Mouse (Mus musculus) NIH3T3 (cell line): ENCODE data around the gene Olfr689.
A peak's percentile ranks its signal among the peaks of the same experiment; 100 is the strongest.
"Not testable (repeated sequence)": the region's sequence is repeated elsewhere in the genome, so short reads cannot be mapped to it uniquely, and the experiment has no call there.

Experiments
- DNase-seq: peaks from one replicate; pipeline ENCODE4 v3.0.0-alpha.2; 2012; ENCODE audit warnings: low read depth

Gene Olfr689

DNA sequence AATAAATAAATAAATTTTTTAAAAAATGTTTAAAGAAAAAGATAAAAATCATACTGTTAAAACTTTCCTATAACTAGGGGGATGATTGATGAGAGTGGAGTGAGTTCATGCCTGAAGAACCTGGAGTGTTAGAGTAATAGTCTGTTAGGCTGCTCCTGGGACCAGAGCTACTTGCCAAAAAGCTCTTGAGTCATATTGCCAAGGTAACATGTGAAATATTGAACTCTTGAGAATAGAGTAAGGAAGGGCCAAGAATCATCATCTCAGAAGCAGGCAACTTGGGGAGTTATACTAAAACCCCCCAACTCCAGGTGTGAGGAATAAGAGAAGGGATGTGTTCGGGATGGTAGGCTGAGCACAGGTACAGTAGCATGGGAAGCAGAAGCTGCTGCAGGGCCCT lies at the start of gene Olfr689:
Olfr689 (plus strand) TSS at position 301 of the 400 bp plus-strand sequence.
- DNase-seq = no peak

DNA sequence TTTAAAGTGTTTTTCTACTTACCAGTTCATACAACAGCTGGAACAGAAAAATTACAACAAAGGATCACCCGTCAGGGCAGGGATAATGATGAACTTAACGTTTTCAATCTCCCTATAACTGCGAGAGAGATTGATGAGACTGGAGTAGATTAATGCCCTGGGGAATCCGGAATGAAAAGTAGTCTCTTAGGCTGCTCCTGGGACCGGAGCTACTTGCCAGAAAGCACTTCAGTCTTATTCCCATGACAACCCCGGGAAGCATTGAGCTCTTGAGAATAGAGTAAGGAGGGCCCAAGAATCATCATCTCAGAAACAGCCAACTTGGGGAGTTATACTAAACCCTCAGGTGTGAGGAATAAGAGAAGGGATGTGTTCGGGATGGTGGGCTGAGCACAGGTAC lies 38.5 kb upstream of the Olfr689 start:
- DNase-seq = no peak

DNA sequence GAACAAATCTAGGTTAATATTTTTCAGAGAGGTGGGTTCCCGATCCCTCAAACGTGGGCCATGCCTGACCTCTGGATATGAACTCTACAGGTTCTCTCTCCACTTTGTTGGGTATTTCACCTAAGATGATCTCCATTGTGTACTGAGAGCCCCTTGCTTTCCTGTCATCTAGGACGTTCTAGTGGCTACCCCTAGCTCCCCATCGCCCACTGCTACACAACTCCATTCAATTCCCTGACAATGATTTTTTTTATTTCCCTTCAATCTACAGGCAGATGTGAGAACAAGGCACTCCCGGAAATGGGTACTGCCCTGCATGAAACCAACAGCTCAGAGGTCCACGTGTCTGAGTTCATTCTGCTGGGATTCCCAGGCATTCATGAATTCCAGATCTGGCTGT lies 23.2 kb upstream of the Olfr689 start, which contains the start of gene Olfr688:
Olfr688 (plus strand) TSS at position 301 of the 400 bp plus-strand sequence.
- DNase-seq = no peak

DNA sequence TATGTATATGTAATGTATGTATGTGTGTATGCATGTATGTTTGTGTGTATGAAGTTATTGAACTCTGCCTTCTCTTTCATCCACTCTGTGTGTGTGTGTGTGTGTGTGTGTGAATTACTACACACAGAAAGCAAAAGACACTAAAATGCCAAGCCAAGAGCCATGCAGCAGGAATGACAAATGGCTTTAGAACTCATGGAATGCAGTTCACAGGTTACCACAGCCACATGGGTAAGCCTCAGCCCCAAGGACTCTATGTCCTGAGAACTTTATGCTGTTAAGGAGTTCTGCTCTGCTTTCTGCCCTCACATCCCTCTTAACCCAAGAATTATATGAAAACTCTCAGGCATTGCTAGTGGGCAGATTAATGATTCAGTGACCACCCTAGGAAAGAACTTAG lies 20.9 kb upstream of the Olfr689 start:
- no peak for DNase-seq

DNA sequence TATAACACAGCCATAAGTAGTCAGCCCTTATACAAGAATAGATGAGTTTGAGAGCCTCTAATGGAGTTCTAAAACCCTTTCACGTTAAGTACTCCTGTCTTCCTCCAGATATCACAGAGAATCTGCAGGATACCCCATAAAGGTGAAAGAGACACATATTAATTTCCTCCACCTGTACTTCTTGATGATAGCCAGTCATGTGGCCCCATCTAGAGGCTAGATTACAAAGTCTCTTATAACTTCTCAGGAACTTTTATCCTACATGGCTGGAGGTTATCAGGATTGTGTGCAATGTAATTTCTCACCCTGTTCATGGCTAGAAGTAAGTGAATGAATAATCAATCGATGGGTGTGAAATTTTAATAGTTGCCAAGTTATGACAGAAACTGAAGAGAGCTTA lies 14.3 kb downstream of the Olfr689 start:
- DNase-seq = no peak

DNA sequence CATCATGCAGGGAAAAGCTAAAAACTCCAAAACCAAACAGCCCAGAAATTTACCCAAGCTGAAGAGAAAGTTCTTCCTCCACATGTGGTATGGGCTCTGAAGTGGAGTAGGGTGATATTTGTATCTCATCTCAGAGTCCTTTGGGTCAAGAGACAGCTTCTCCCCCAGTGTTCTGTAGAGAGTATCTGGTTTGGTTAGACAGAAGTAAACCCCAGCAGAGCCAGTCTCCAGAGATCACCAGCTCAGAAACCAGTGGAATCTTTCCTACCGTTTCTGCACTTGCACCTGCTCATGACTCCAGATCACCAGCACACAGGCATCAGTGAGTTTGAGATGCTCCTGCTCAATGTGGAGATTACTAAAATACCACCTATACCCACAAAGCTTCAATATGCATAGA lies 23.0 kb downstream of the Olfr689 start, which contains the start of gene Olfr690:
Olfr690 (minus strand) TSS at position 101 of the 400 bp plus-strand sequence.
- DNase-seq = no peak

DNA sequence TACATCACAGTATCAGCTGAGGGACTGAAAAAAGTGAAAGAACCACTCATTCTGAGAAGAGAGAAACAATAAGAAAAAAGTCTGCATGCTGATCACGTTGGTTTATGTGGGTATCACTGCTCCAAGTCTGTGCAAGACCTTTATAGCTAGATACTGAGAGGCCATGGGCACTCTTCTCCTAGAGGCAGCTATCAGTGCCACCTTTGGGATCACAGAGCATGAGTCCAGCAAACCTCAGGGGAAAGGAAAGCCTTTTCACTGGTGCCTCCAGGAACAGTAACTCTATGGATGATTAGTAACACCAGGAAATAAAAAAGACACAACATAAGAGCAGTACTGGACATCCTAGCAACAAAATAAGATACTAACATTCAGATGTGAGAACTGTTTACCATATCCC lies 31.2 kb downstream of the Olfr689 start, which contains the start of gene Olfr691:
Olfr691 (minus strand) TSS at position 101 of the 400 bp plus-strand sequence.
- no peak for DNase-seq

DNA sequence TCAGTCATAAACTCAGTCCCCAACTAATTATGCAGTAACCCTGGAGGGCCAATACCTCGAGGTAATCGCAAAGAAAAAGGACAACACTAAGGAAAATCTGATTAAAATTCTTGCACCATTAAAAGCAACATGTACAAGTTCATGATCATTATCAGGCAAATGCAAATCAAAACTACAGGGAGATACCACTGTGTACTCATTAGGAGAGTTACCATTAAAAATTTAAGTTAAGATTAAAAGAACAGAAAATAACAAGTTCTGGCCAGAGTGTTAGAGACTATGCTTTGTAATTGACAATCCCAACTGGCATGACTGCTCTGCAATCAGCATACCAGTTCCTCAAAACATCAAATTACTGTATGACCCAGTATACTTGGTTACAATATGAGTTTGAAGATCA lies 31.8 kb downstream of the Olfr689 start:
- DNase-seq = no peak

DNA sequence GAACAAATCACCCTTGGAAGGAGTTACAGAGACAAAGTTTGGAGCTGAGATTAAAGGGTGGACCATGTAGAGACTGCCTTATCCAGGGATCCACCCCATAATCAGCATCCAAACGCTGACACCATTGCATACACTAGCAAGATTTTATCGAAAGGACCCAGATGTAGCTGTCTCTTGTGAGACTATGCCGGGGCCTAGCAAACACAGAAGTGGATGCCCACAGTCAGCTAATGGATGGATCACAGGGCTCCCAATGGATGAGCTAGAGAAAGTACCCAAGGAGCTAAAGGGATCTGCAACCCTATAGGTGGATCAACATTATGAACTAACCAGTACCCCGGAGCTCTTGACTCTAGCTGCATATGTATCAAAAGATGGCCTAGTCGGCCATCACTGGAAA lies 45.1 kb downstream of the Olfr689 start:
- DNase-seq = not testable (repeated sequence)

DNA sequence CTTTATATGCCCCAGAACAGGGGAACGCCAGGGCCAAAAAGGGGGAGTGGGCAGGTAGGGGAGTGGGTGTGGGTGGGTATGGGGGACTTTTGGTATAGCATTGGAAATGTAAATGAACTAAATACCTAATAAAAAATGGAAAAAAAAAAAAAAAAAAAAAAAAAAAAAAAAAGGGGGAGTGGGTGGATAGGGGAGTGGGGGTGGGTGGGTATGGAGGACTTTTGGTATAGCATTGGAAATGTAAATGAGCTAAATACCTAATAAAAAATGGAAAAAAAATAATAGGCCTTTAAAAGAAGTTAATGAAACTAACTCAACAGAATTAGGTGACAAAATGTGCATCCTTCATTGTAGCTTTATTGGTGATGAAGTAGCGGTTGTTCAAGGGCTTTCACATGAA lies 45.5 kb downstream of the Olfr689 start:
- not testable (repeated sequence) for DNase-seq

DNA sequence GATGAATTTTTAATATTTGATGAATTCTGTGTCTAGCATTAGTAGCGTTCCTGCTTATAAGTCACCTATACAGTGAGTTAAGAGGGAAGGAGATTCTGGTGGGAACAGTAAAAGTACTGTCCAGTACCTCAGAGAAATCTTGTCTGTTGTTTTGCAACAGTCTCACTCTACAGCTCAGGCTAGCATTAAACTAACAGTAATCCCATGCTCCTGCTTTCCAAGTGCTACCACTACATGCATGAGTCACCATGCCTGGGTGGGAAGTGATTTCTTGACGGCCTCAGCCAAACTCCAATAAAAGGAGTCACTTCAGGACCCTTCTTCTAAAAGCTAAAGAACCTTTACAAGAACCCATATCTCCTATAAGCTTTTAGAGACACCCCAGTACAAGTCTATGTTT lies 50.7 kb downstream of the Olfr689 start:
- peak; percentile 10 for DNase-seq

DNA sequence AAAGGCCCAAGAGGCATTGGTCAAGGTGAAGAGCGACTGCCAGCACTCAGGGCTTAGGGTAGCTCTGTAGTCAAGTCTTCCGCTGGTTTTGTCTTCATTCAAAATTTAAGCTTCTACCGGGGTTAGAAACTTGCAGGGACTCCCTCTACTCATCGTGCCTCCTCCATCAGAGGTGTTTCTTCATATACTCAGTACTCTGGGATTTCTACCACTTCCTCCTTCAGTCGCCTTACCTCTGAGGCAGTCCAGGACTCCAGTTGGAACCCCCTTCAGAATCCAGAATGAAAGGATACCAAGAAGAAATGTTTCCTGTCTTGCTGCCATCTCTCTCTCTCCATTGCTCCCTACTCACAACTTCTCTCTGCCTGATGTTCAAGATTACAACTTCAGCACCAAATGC lies 56.3 kb downstream of the Olfr689 start:
- DNase-seq = no peak

DNA sequence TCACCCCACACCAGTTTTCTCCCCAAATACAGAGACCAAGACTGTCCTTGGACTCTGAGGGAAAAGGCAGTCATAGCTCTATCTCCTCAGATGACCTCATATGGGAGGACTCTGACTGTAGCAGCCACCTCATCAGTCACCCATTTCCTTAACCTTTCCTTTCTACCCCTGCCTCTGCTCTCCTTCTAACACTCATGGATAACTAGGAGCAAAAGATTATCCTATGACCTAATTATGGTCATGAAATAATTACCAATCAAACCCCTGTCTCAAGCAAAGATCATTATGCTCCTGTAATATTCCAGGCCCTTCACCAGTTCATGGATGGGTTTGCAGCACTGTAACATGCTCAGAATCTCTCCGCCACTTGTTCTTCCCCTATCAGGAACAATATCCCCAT lies 57.0 kb downstream of the Olfr689 start, which contains the start of gene Olfr692:
Olfr692 (plus strand) TSS at position 301 of the 400 bp plus-strand sequence.
- no peak for DNase-seq

DNA sequence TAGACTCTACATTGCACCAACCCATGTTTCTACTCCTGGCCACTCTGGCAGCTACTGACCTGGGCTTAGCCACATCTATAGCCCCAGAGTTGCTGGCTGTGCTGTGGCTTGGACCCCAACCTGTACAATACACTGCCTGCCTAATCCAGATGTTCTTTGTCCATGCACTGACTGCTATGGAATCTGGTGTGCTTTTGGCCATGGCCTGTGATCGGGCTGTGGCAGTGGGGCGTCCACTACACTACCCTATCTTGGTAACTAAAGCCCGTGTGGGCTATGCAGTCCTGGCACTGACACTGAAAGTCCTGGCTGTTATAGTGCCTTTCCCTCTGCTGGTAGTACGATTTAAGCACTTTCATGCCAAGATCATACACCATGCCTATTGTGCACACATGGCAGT lies 57.6 kb downstream of the Olfr689 start:
- no peak for DNase-seq
